Mouse (Mus musculus) embryonic fibroblast, embryonic 13.5 days (primary cell): ENCODE data around the gene Gm17402. TPM values are rescaled to one million over a fixed set of nuclear protein-coding genes. Genes with fewer than 3 reads are reported as not detected.

Experiments used
- H3K27ac ChIP-seq: 2 replicates; pipeline ENCODE4 v1.5.1; 2012; ENCODE audit warnings: low read length, control low read depth, inconsistent platforms; ENCODE audit not compliant: insufficient read depth
- H3K4me1 ChIP-seq: 2 replicates; pipeline ENCODE4 v1.6.1; 2011; ENCODE audit warnings: low read length; ENCODE audit not compliant: control insufficient read depth, insufficient read depth
- H3K4me3 ChIP-seq: 2 replicates; pipeline ENCODE4 v1.5.1; 2011; ENCODE audit warnings: mild to moderate bottlenecking, control low read depth, low read length; ENCODE audit not compliant: insufficient read depth
- CTCF ChIP-seq: IDR thresholded peaks from 2 replicates; pipeline ENCODE4 v1.5.1; 2011; ENCODE audit warnings: mild to moderate bottlenecking, control low read depth, low read length, moderate library complexity, borderline replicate concordance; ENCODE audit not compliant: insufficient read depth
- POLR2A ChIP-seq: IDR thresholded peaks from 2 replicates; pipeline ENCODE4 v1.6.1; 2011; ENCODE audit warnings: low read depth, mild to moderate bottlenecking, control low read depth, low read length, moderate library complexity
- polyA plus RNA-seq: library from polyadenylated mRNA; stranded (reverse); fragments of >200 nt; gene quantifications from 2 replicates; pipeline ENCODE4 v1.2.4, GENCODE M21; 2011; ENCODE audit warnings: low read depth; ENCODE audit not compliant: missing spikeins, insufficient read length

The Gm17402 gene
- polyA plus RNA-seq = not detected in 2 replicates

DNA sequence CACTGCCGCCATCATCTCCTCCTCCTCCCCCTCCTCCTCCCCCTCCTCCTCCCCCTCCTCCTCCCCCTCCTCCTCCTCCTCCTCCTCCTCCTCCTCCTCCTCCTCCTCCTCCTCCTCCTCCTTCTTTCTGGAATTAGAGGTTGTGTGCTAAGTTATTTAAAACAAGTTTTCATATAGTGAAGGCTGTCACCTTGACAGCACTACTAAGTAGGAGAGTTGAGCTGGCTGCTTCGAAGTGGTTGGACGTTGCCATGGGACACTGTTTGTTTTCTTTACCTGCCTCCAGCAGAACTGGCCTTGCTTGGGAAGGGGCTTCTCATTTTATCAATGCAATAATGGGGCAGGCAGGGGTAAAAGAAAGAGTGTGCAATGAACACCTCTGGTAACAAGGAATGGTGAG lies at the start of gene Gm17402:
TSS of gene Gm17402 (minus strand) at position 101 of the 400 bp plus-strand sequence.
- Histone ChIP-seq H3K4me1 (no peaks in the 10 kb centered on the region), H3K4me3 (peak within 1 kb of the TSS; percentile 40), H3K27ac (no peak within 1 kb of the TSS)
- no peak for TF ChIP-seq POLR2A
- TF ChIP-seq CTCF = no peak

DNA sequence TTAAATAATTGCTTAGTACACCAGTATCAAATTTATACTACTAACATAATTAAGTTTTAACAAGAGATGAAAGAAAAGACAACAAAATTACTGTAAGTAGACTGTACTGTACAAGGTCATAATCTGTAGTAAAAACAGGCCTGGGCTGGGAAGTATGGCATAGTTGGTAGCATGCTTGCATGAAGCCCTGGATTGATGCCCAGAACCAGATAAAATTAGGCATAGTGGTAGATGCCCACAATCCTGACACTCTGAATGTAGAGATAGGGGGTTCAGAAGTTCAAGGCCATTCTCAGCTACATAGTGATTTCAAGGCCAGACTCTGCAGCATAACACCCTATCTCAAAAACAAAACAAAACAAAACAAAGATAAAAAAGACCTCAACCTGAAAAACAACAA lies 3.3 kb upstream of the Gm17402 start:
- Histone ChIP-seq H3K27ac (no peak overlapping the region), H3K4me3 (no peak overlapping the region), H3K4me1 (no peaks in the 10 kb centered on the region)
- TF ChIP-seq POLR2A = no peak
- TF ChIP-seq CTCF = no peak

DNA sequence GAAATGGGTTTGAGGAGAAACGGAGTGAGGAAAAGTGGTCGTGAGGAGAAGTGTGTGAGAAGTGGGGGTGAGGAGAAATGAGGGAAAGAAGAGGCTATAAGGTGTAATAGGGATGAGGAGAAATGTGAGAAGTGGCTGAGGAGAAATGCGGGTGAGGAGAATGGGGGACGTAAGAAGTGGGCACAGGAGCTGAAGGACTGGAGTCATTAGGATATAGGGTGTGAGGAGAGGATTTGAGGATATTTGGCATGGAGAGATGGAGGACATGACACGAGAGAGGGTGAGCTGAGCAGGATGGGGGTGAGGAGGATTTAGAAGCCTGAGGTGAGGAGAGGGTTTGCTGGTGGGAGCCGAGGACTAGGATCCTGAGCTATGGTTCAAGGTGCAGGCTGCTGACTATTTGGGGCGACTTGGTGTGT lies 594 bp downstream of the Gm17402 start:
- TF ChIP-seq CTCF (no peak), POLR2A (no peak)
- H3K4me3 ChIP-seq = peak overlapping the region; percentile 40
- no peak overlapping the region for H3K27ac ChIP-seq
- no peaks in the 10 kb centered on the region for H3K4me1 ChIP-seq

DNA sequence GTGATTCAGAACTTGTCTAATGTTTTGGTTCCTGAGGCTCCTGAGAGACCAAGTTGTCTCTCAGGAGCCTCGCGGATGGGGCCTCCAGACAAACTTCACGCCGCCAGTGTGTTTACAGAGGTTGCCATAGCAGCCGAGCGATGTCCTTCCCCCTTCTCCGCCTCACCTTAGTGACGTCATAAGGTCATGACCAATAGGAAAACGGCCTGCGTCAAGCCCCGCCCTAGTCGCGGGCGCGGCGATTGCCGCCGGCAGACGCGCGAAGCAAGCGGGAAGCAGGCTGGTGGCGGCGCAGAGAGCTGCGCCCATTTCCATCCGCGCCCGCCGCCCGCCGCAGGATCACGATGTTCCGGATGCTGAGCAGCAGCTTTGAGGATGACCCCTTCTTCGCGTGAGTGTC lies 1.1 kb downstream of the Gm17402 start, which contains the start of gene Mlf1:
TSS of gene Mlf1 (plus strand) at position 226 of the 400 bp plus-strand sequence.
- H3K4me1 ChIP-seq = no peaks in the 10 kb centered on the region
- H3K27ac ChIP-seq = no peak within 1 kb of the TSS
- H3K4me3 ChIP-seq = peak within 1 kb of the TSS; percentile 40
- TF ChIP-seq POLR2A = 0 out of 2 replicates have a peak, but pooled peaks have one; percentile 24
- TF ChIP-seq CTCF = no peak

DNA sequence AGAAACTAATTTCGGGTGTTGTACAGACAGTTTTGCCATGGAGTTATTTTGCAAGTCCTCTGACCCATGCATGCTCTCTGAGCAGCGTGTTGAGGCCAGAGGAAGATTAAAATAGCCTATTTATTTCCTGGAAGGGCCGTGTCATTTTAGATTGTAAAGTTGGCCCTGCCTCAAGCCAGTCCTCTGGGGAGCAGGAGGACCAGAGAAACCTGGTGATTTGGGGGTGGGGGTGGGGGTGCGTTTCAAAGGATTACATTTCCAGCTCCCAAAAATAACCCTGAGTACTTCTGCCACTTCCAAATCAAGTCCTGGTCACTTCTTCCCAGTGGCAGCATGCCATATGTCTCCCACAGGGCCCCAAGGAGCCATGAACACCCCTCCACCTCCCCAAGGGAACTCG lies 2.2 kb downstream of the Gm17402 start:
- Histone ChIP-seq H3K4me3 (no peak overlapping the region), H3K4me1 (no peaks in the 10 kb centered on the region), H3K27ac (no peak overlapping the region)
- TF ChIP-seq POLR2A (no peak), CTCF (no peak)

DNA sequence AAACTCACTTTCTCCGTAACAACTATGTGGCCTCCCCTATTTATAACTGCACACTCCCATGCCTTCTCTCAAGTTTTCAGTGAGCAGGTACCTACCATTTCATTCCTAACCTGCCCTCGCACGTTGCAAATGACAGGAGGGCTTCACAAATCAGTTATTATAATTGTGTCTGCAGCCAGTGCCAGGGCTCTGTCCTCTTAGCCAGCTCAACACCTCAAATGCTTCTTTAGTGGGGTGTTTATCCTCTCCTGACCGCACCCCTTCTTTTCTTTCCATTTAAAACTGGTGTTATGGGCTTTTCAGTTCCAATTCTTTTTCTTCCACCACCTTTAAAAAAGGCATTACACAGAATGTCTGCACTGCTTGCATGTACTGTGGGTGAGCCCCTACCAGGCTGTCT lies 2.8 kb downstream of the Gm17402 start:
- H3K4me3 ChIP-seq = no peak overlapping the region
- no peak for TF ChIP-seq CTCF
- no peak for TF ChIP-seq POLR2A
- H3K4me1 ChIP-seq = no peaks in the 10 kb centered on the region
- no peak overlapping the region for H3K27ac ChIP-seq

DNA sequence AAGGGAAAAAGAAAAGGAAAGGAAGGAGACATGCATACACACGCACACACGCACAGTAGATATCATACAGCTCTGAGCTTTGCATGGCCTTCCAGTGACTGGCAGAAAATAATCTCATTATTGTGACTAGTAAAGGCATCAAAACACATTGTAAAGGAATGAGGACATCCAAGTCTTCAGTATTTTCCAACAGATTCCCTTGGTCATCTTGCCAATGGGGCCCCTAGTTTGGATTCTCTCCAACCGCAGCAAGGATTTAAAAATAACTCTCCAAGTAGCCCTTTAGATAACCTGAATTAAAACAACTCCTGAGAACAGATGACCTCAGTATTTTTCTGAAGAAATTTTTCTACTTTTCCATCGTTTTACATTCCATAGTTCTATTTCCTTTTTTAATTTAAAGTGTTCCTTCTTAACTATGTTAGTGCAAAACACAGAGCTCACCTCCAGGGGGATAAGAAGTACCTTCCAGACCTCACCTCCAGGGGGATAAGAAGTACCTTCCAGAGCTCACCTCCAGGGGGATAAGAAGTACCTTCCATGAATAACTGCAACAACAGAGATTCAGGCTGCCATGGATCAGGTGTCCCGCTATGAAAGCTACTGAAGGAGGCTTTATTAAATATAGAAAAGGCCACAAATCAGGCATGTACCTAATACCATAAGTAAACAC lies 5.4 kb downstream of the Gm17402 start:
- H3K27ac ChIP-seq = no peak overlapping the region
- no peak overlapping the region for H3K4me3 ChIP-seq
- TF ChIP-seq CTCF (no peak), POLR2A (no peak)
- H3K4me1 ChIP-seq = no peaks in the 10 kb centered on the region

DNA sequence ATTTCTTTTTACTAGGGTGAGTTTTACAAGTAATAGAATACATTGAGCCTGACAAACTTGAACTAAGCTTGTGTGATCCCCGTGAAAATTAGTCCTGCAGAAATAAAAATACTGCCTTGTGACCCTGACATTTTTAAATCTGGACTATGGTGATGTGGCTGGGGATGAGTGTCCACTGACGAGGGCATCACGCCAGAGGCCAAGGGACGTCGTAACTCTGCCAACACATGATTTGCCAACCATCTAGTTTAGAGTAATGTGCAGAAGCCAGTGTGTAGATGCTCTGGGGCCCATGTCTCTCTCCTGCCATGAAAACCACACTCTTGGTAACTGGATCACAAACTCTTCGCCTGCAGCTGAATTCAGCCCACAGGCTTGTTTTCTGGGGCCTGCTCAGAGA lies 7.5 kb downstream of the Gm17402 start:
- no peak overlapping the region for H3K4me3 ChIP-seq
- no peak for TF ChIP-seq CTCF
- no peak overlapping the region for H3K27ac ChIP-seq
- no peaks in the 10 kb centered on the region for H3K4me1 ChIP-seq

DNA sequence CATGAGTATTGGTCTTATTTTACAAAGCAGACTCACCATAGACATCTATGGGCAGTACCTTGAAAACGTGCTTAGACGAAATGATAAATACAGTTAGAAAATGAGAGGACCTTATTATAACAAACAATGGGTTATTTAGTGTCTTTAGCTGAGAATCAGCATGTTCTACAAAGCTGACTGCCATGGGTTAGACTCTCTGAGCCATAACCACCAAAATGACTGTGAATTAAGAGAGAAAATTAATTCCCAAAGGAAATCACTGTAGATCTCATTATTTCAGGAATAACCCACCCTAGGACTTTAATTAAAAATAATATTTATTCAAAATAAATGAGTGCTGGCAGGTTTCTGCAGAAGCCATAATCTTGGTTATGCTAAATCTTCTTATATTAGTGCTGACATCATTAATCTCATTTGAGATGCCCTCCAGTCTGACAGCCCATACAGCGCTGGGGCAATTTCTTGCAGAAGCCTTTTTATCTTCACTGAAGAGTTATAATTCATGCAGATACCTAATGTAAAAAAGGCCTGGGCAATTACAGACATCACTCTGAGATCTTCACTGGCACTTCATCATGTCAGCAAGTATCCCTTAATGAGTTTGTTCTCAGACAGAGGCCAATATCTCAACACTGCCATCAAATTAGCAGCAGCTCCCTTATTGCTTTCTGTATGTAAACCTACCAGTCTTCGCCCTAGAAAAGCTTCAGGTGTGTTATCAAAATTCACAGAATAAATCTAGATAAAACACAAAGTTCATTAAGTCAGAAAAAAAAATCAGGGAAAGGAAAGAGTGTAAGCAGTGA lies 8.7 kb downstream of the Gm17402 start:
- Histone ChIP-seq H3K4me3 (no peak overlapping the region), H3K4me1 (no peaks in the 10 kb centered on the region), H3K27ac (no peak overlapping the region)
- TF ChIP-seq CTCF (no peak), POLR2A (no peak)

DNA sequence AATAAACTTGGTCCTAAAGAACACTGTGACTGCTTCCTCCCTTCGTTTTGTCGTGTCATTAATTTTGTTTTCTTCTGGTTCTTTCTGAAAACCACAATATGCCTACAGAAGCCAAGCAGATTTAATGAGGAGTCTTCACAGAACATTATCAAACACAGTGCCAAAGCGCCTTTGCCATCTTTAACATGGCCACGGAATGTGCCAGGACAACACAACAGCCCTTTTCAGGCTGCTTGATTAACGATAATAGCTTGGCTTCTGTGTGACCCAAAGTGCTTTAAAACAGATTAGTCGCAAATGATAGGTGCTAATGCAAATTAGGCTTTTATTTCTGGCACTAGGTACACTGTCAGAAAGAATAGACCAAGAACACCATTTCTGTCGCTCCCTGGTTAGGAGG lies 16.6 kb downstream of the Gm17402 start:
- Histone ChIP-seq H3K4me1 (no peaks in the 10 kb centered on the region), H3K27ac (no peak overlapping the region)
- TF ChIP-seq POLR2A (no peak), CTCF (no peak)

DNA sequence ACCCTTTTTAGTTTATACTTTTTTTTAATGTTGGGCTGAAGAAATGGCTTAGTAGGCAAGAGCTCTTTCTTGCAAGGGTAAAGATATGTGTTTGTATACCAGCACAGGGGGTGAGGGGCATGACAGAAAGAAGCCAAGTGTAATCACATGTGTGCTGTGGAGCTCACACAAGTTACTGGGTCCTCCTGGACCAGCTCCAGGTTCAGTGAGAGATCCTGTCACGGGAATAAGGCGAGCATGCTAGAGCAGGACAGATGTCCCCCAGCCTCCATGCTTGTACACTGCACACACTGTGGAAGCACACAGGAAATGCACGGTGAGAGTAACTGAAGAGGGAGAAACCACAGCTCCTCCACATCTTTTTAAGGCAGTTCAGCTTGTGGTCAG lies 22.2 kb downstream of the Gm17402 start:
- TF ChIP-seq CTCF = no peak
- Histone ChIP-seq H3K4me3 (no peak overlapping the region), H3K27ac (no peak overlapping the region), H3K4me1 (no peaks in the 10 kb centered on the region)

More for the DNA sequence above, 16.6 kb downstream of the Gm17402 start:
- no peak overlapping the region for H3K4me3 ChIP-seq
